Mouse (Mus musculus) hindbrain, embryonic 13.5 days (tissue): ENCODE measurements around the gene Sipa1l3. TPM values are rescaled to one million over a fixed set of nuclear protein-coding genes. Genes with fewer than 3 reads are reported as not detected.

Source experiments
- ATAC-seq: fragments of 200-750 bp; cut with Nextera tagmentation; 2 replicates; pipeline ENCODE4 v1.8.0; 2017; ENCODE audit warnings: moderate TSS enrichment; ENCODE audit not compliant: low FRiP score
- H3K27ac ChIP-seq: fragments of 300-500 bp; sonication (generic); 2 replicates; pipeline ENCODE4 v1.5.1; 2015; ENCODE audit warnings: inconsistent platforms, mild to moderate bottlenecking, moderate library complexity
- H3K27me3 ChIP-seq: fragments of 300-500 bp; sonication (generic); 2 replicates; pipeline ENCODE4 v1.6.1; 2015; ENCODE audit warnings: mild to moderate bottlenecking, inconsistent platforms
- H3K36me3 ChIP-seq: fragments of 300-500 bp; sonication (generic); 2 replicates; pipeline ENCODE4 v1.6.1; 2015; ENCODE audit warnings: mild to moderate bottlenecking, inconsistent platforms
- H3K4me1 ChIP-seq: fragments of 300-500 bp; sonication (generic); replicated peaks from 2 replicates; pipeline ENCODE4 v1.6.1; 2015; ENCODE audit warnings: inconsistent platforms
- H3K4me2 ChIP-seq: fragments of 300-500 bp; sonication (generic); 2 replicates; pipeline ENCODE4 v1.6.1; 2015; ENCODE audit warnings: inconsistent platforms, mild to moderate bottlenecking, moderate library complexity
- H3K4me3 ChIP-seq: fragments of 300-500 bp; sonication (generic); 2 replicates; pipeline ENCODE4 v1.5.1; 2015; ENCODE audit warnings: mild to moderate bottlenecking, inconsistent platforms
- H3K9ac ChIP-seq: fragments of 300-500 bp; sonication (generic); 2 replicates; pipeline ENCODE4 v1.6.1; 2015; ENCODE audit warnings: mild to moderate bottlenecking, inconsistent platforms
- H3K9me3 ChIP-seq: fragments of 300-500 bp; sonication (generic); 2 replicates; pipeline ENCODE4 v1.6.1; 2016; ENCODE audit warnings: inconsistent platforms
- WGBS: fragments of 180-500 bp; shearing (Covaris S2); methylation state at CpG from one replicate; pipeline ENCODE4 v1.1.7; 2015; 5-methylcytosine and 5-hydroxymethylcytosine counted together
- polyA plus RNA-seq: library from polyadenylated mRNA; unstranded; fragments of >200 nt; fragmentation: Nextera tagmentation; extraction: Ambion mirVana; gene quantifications from 2 replicates; pipeline ENCODE4 v1.2.1, GENCODE M21; 2015

The Sipa1l3 gene
- polyA plus RNA-seq, 1 experiment from 2014 or later: 13.7 TPM

GRCm38 (mm10) chr7:29374054-29374453 lies 144.4 kb downstream of the Sipa1l3 start:
- no peak for ATAC-seq
- no peaks in the 10 kb centered on the region for H3K27me3 ChIP-seq
- H3K9ac ChIP-seq: no peak overlapping the region
- H3K4me3 ChIP-seq: no peak overlapping the region
- H3K9me3 ChIP-seq: no peaks in the 10 kb centered on the region
- H3K27ac ChIP-seq: no peak overlapping the region
- WGBS: 80% methylated on average over 6 of the region's 6 CpGs
- H3K4me2 ChIP-seq: no peak overlapping the region
- H3K36me3 ChIP-seq: peaks cover 42% of the 10 kb centered on the region
- no peaks in the 10 kb centered on the region for H3K4me1 ChIP-seq

- no peak for ATAC-seq
- Histone ChIP-seq H3K4me1 (peaks cover 15% of the 10 kb centered on the region), H3K36me3 (peaks cover 27% of the 10 kb centered on the region), H3K27ac (no peak overlapping the region), H3K9me3 (no peaks in the 10 kb centered on the region), H3K27me3 (no peaks in the 10 kb centered on the region), H3K4me2 (no peak overlapping the region), H3K4me3 (no peak overlapping the region), H3K9ac (no peak overlapping the region)
- 93% methylated on average over 5 of the region's 5 CpGs for WGBS
Observed at GRCm38 (mm10) chr7:29372123-29372522, 146.3 kb downstream of the Sipa1l3 start.

GRCm38 (mm10) chr7:29370031-29370430 lies 148.4 kb downstream of the Sipa1l3 start:
- peaks cover 16% of the 10 kb centered on the region for H3K4me1 ChIP-seq
- no peak for ATAC-seq
- H3K4me3 ChIP-seq: no peak overlapping the region
- H3K9me3 ChIP-seq: no peaks in the 10 kb centered on the region
- no peak overlapping the region for H3K27ac ChIP-seq
- WGBS: 64% methylated on average over 6 of the region's 6 CpGs
- H3K9ac ChIP-seq: no peak overlapping the region
- peaks cover 18% of the 10 kb centered on the region for H3K36me3 ChIP-seq
- no peaks in the 10 kb centered on the region for H3K27me3 ChIP-seq
- H3K4me2 ChIP-seq: no peak overlapping the region

GRCm38 (mm10) chr7:29368004-29368320 lies 150.5 kb downstream of the Sipa1l3 start:
- 41% methylated on average over 5 of the region's 5 CpGs for WGBS
- H3K9me3 ChIP-seq: no peaks in the 10 kb centered on the region
- H3K4me2 ChIP-seq: peak overlapping the region; percentile 23; the same call in 1 of the 2 replicates
- no peak overlapping the region for H3K4me3 ChIP-seq
- H3K27ac ChIP-seq: peak overlapping the region; percentile 88
- H3K4me1 ChIP-seq: peaks cover 21% of the 10 kb centered on the region
- H3K9ac ChIP-seq: peak overlapping the region; percentile 60
- no peak for ATAC-seq
- H3K27me3 ChIP-seq: no peaks in the 10 kb centered on the region
- peaks cover 14% of the 10 kb centered on the region for H3K36me3 ChIP-seq

GRCm38 (mm10) chr7:29367166-29368003 lies 151.1 kb downstream of the Sipa1l3 start:
- H3K27me3 ChIP-seq: no peaks in the 10 kb centered on the region
- no peaks in the 10 kb centered on the region for H3K9me3 ChIP-seq
- peaks cover 20% of the 10 kb centered on the region for H3K36me3 ChIP-seq
- peak; percentile 95 for ATAC-seq
- peak overlapping the region; percentile 88 for H3K27ac ChIP-seq
- H3K4me1 ChIP-seq: peaks cover 21% of the 10 kb centered on the region
- WGBS: 82% methylated on average over 13 of the region's 13 CpGs
- peak overlapping the region; percentile 62 for H3K9ac ChIP-seq
- H3K4me3 ChIP-seq: no peak overlapping the region
- H3K4me2 ChIP-seq: peak overlapping the region; percentile 23; the same call in 1 of the 2 replicates

GRCm38 (mm10) chr7:29364052-29364451 lies 154.4 kb downstream of the Sipa1l3 start:
- Histone ChIP-seq H3K27me3 (no peaks in the 10 kb centered on the region), H3K4me1 (peaks cover 21% of the 10 kb centered on the region), H3K4me2 (no peak overlapping the region), H3K27ac (no peak overlapping the region), H3K36me3 (peaks cover 29% of the 10 kb centered on the region), H3K9me3 (no peaks in the 10 kb centered on the region), H3K4me3 (no peak overlapping the region), H3K9ac (no peak overlapping the region)
- 22% methylated on average over 4 of the region's 4 CpGs for WGBS
- no peak for ATAC-seq

- WGBS: 92% methylated on average over 13 of the region's 13 CpGs
- Histone ChIP-seq H3K9ac (no peak overlapping the region), H3K9me3 (no peaks in the 10 kb centered on the region), H3K36me3 (peaks cover 50% of the 10 kb centered on the region), H3K4me2 (no peak overlapping the region), H3K4me1 (peaks cover 5% of the 10 kb centered on the region), H3K27ac (no peak overlapping the region), H3K4me3 (no peak overlapping the region), H3K27me3 (no peaks in the 10 kb centered on the region)
- no peak for ATAC-seq
Observed at GRCm38 (mm10) chr7:29361497-29361896, 156.9 kb downstream of the Sipa1l3 start.

GRCm38 (mm10) chr7:29355406-29355805 lies 163.0 kb downstream of the Sipa1l3 start:
- Histone ChIP-seq H3K9me3 (no peaks in the 10 kb centered on the region), H3K4me2 (no peak overlapping the region), H3K4me1 (no peaks in the 10 kb centered on the region), H3K27ac (no peak overlapping the region), H3K36me3 (peaks cover 62% of the 10 kb centered on the region), H3K27me3 (no peaks in the 10 kb centered on the region), H3K9ac (no peak overlapping the region), H3K4me3 (no peak overlapping the region)
- 95% methylated on average over 8 of the region's 8 CpGs for WGBS
- ATAC-seq: no peak

GRCm38 (mm10) chr7:29354161-29354560 lies 164.3 kb downstream of the Sipa1l3 start:
- Histone ChIP-seq H3K4me2 (no peak overlapping the region), H3K27me3 (no peaks in the 10 kb centered on the region), H3K4me1 (no peaks in the 10 kb centered on the region), H3K9ac (no peak overlapping the region), H3K36me3 (peaks cover 67% of the 10 kb centered on the region), H3K4me3 (no peak overlapping the region), H3K27ac (no peak overlapping the region), H3K9me3 (no peaks in the 10 kb centered on the region)
- 84% methylated on average over 8 of the region's 8 CpGs for WGBS
- no peak for ATAC-seq

- no peak for ATAC-seq
- Histone ChIP-seq H3K4me1 (peaks cover 5% of the 10 kb centered on the region), H3K9me3 (no peaks in the 10 kb centered on the region), H3K27ac (no peak overlapping the region), H3K4me2 (no peak overlapping the region), H3K27me3 (no peaks in the 10 kb centered on the region), H3K9ac (no peak overlapping the region), H3K4me3 (no peak overlapping the region), H3K36me3 (peaks cover 66% of the 10 kb centered on the region)
- 90% methylated on average over 8 of the region's 8 CpGs for WGBS
Observed at GRCm38 (mm10) chr7:29352246-29352645, 166.2 kb downstream of the Sipa1l3 start.

- H3K9me3 ChIP-seq: no peaks in the 10 kb centered on the region
- peaks cover 61% of the 10 kb centered on the region for H3K36me3 ChIP-seq
- no peak overlapping the region for H3K9ac ChIP-seq
- WGBS: 87% methylated on average over 10 of the region's 10 CpGs
- no peak overlapping the region for H3K27ac ChIP-seq
- H3K4me1 ChIP-seq: peaks cover 14% of the 10 kb centered on the region
- ATAC-seq: no peak
- H3K4me2 ChIP-seq: no peak overlapping the region
- no peak overlapping the region for H3K4me3 ChIP-seq
- H3K27me3 ChIP-seq: no peaks in the 10 kb centered on the region
Observed at GRCm38 (mm10) chr7:29350489-29350888, 168.0 kb downstream of the Sipa1l3 start.

GRCm38 (mm10) chr7:29346212-29346611 lies 172.2 kb downstream of the Sipa1l3 start:
- no peak overlapping the region for H3K4me3 ChIP-seq
- 57% methylated on average over 3 of the region's 3 CpGs for WGBS
- no peak overlapping the region for H3K27ac ChIP-seq
- no peak overlapping the region for H3K9ac ChIP-seq
- peaks cover 36% of the 10 kb centered on the region for H3K36me3 ChIP-seq
- no peak for ATAC-seq
- H3K27me3 ChIP-seq: no peaks in the 10 kb centered on the region
- H3K9me3 ChIP-seq: no peaks in the 10 kb centered on the region
- H3K4me1 ChIP-seq: peaks cover 30% of the 10 kb centered on the region
- H3K4me2 ChIP-seq: no peak overlapping the region

- H3K4me2 ChIP-seq: no peak overlapping the region
- no peak for ATAC-seq
- no peaks in the 10 kb centered on the region for H3K27me3 ChIP-seq
- no peaks in the 10 kb centered on the region for H3K9me3 ChIP-seq
- 64% methylated on average over 4 of the region's 4 CpGs for WGBS
- H3K36me3 ChIP-seq: peaks cover 33% of the 10 kb centered on the region
- peaks cover 30% of the 10 kb centered on the region for H3K4me1 ChIP-seq
- no peak overlapping the region for H3K27ac ChIP-seq
- H3K9ac ChIP-seq: no peak overlapping the region
- H3K4me3 ChIP-seq: no peak overlapping the region
Observed at GRCm38 (mm10) chr7:29345534-29345933, 172.9 kb downstream of the Sipa1l3 start.
